Comparison of ENCODE assay signal across 19 mouse cellular contexts in the genomic region with DNA sequence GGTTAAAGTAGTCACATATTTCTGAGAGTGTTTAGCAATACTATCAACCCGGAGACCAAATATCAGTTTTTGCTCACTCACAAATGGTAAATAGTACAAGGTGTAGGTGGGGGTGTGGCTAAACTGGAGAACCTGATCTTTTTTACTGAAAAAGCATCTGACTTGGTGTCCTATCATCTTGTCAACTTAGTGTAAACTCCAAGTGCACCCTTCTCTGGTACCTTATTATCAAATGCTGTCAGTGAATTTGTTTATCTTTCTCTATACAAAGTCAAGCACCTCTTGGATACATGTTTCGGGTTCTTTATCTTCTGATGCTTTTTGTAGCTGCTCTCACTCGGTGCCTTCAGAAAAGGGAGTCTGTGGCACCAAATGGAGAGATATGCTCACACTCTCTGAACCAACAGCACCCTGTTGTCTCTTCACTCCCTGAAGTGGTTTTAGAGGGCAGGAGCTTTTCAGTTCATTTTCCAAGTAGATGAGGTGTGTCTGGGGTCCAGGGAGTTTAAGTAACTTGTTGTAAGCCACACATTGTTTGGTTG.
DNase-seq lines count a peak whose midpoint lies in the region; ATAC-seq and TF ChIP-seq lines count a peak whose summit lies in the region.
"Had no signal": no experiment of that assay in that cellular context is flagged by ENCODE, and none has a peak within 500 bp of the region (broad histone marks: within the 10 kb centered on the region; RNA-seq: fewer than 3 reads in every experiment).

No protein-coding gene starts in this region.

- H3K4me2 ChIP-seq in liver, embryonic 13.5 days: no peak overlapping the region
- no peak overlapping the region for H3K4me2 ChIP-seq in midbrain, embryonic 11.5 days
- H3K4me2 ChIP-seq: embryonic facial prominence, embryonic 12.5 days; forebrain, embryonic 15.5 days; heart, embryonic 12.5 days; hindbrain, embryonic 12.5 days had no signal

- H3K9ac ChIP-seq in liver, embryonic 13.5 days: no peak overlapping the region
- H3K9ac ChIP-seq in midbrain, embryonic 11.5 days (ENCODE audit: low read length): no peak overlapping the region
- H3K9ac ChIP-seq: embryonic facial prominence, embryonic 12.5 days; forebrain, embryonic 15.5 days; heart, embryonic 12.5 days; hindbrain, embryonic 12.5 days had no signal

- peak overlapping the region; percentile 23; the same call in 1 of the 2 replicates for H3K27ac ChIP-seq in kidney, adult 2 months (ENCODE audit: insufficient read depth, low read depth, low read length)
- peak overlapping the region; percentile 47 for H3K27ac ChIP-seq in liver, embryonic 13.5 days
- H3K27ac ChIP-seq in midbrain, embryonic 11.5 days (ENCODE audit: low read depth, low read length): no peak overlapping the region
- H3K27ac ChIP-seq: embryonic facial prominence, embryonic 12.5 days; forebrain, embryonic 15.5 days; hindbrain, embryonic 12.5 days had no signal

- DNase-seq in kidney, adult 2 months: no peak
- DNase-seq in kidney, postnatal 4 days: no peak
- DNase-seq in ES-CJ7 (ENCODE audit: low read depth, low spot score): peak; percentile 3
- DNase-seq in liver, embryonic 13.5 days: no peak
- DNase-seq in midbrain, embryonic 11.5 days (ENCODE audit: low spot score, missing footprints): no peak
- no peak for DNase-seq in gastrocnemius, postnatal 14 days
- DNase-seq in urinary bladder, adult 2 months (ENCODE audit: low spot score): no peak
- DNase-seq: adrenal gland, postnatal 10 days; cerebellum, adult 11-12 months; cerebellum, adult 9-10 months; cerebellum, postnatal 25 days; gastrocnemius, postnatal 10 days; heart, postnatal 4 days had no signal

- no peak for TF ChIP-seq POLR2A in kidney, adult 2 months (IDR thresholded peaks at IDR 0.05; ENCODE audit: low read depth, low read length)

- no peaks in the 10 kb centered on the region for H3K27me3 ChIP-seq in kidney, adult 2 months (replicated peaks; ENCODE audit: control insufficient read depth, insufficient read depth, low read length)
- H3K27me3 ChIP-seq in liver, embryonic 13.5 days: peaks cover 3% of the 10 kb centered on the region
- peaks cover 29% of the 10 kb centered on the region for H3K27me3 ChIP-seq in midbrain, embryonic 11.5 days (ENCODE audit: control insufficient read depth, insufficient read depth, low read length)
- H3K27me3 ChIP-seq: forebrain, embryonic 15.5 days had no signal

- no peak for TF ChIP-seq CTCF in kidney, adult 2 months (conservative IDR thresholded peaks at IDR 0.05; ENCODE audit: insufficient read depth, insufficient read length, low read depth, low read length)

- intact Hi-C loops in gastrocnemius, postnatal 14 days (cut with DNase I; ENCODE audit: low total_unique reads): no loop called here

- 92% methylated on average over 3 of the region's 3 CpGs for WGBS in kidney, adult 2 months
- WGBS in liver, embryonic 13.5 days (ENCODE audit: insufficient replicate concordance): 21% methylated on average over 3 of the region's 3 CpGs
- 95% methylated on average over 3 of the region's 3 CpGs for WGBS in midbrain, embryonic 11.5 days

- H3K9me3 ChIP-seq in liver, embryonic 13.5 days (replicated peaks): no peaks in the 10 kb centered on the region
- H3K9me3 ChIP-seq in midbrain, embryonic 11.5 days (ENCODE audit: control insufficient read depth, low read length): no peaks in the 10 kb centered on the region
- H3K9me3 ChIP-seq: embryonic facial prominence, embryonic 12.5 days; forebrain, embryonic 15.5 days; heart, embryonic 12.5 days; hindbrain, embryonic 12.5 days had no signal

- H3K36me3 ChIP-seq in kidney, adult 2 months (ENCODE audit: control insufficient read depth, insufficient read depth, low read length): no peaks in the 10 kb centered on the region
- no peaks in the 10 kb centered on the region for H3K36me3 ChIP-seq in liver, embryonic 13.5 days
- H3K36me3 ChIP-seq in midbrain, embryonic 11.5 days (ENCODE audit: control insufficient read depth, insufficient read depth, low read length): no peaks in the 10 kb centered on the region
- H3K36me3 ChIP-seq: embryonic facial prominence, embryonic 12.5 days; forebrain, embryonic 15.5 days; heart, embryonic 12.5 days; hindbrain, embryonic 12.5 days had no signal

- no peak overlapping the region for H3K4me3 ChIP-seq in kidney, adult 2 months (ENCODE audit: insufficient read depth, low read depth, low read length)
- no peak overlapping the region for H3K4me3 ChIP-seq in liver, embryonic 13.5 days (replicated peaks)
- no peak overlapping the region for H3K4me3 ChIP-seq in midbrain, embryonic 11.5 days (ENCODE audit: low read depth, low read length)
- H3K4me3 ChIP-seq: embryonic facial prominence, embryonic 12.5 days; forebrain, embryonic 15.5 days; heart, embryonic 12.5 days; hindbrain, embryonic 12.5 days had no signal

- peak; percentile 79 for ATAC-seq in liver, embryonic 13.5 days (ENCODE audit: low read depth)
- peak; percentile 24; the same call in 1 of the 2 replicates for ATAC-seq in megakaryocyte progenitor cell, adult 5-6 weeks (replicated peaks; ENCODE audit: poor library complexity)
- ATAC-seq in midbrain, embryonic 11.5 days (ENCODE audit: low FRiP score): no peak
- ATAC-seq: forebrain, embryonic 15.5 days; hindbrain, embryonic 16.5 days had no signal

- H3K4me1 ChIP-seq in kidney, adult 2 months (ENCODE audit: control insufficient read depth, insufficient read depth, low read length): peaks cover 3% of the 10 kb centered on the region; the same call in 1 of the 2 replicates
- H3K4me1 ChIP-seq in liver, embryonic 13.5 days (replicated peaks): peaks cover 17% of the 10 kb centered on the region
- H3K4me1 ChIP-seq in midbrain, embryonic 11.5 days (ENCODE audit: control insufficient read depth, insufficient read depth, low read length): no peaks in the 10 kb centered on the region
- H3K4me1 ChIP-seq: embryonic facial prominence, embryonic 12.5 days; forebrain, embryonic 15.5 days; hindbrain, embryonic 12.5 days had no signal
